Mouse (Mus musculus) intestine, postnatal 0 days (tissue): ENCODE results near the gene Fbxo33. TPM values are rescaled to one million over a fixed set of nuclear protein-coding genes. Genes with fewer than 3 reads are reported as not detected.

Experiments used
- ATAC-seq: fragments of 200-750 bp; cut with Nextera tagmentation; 2 replicates; pipeline ENCODE4 v1.8.0; 2017; ENCODE audit warnings: mild to moderate bottlenecking, moderate TSS enrichment, moderate library complexity
- H3K27ac ChIP-seq: fragments of 300-500 bp; sonication (generic); 2 replicates; pipeline ENCODE4 v1.5.1; 2014; ENCODE audit warnings: mild to moderate bottlenecking, low read depth, low read length, moderate library complexity
- H3K27me3 ChIP-seq: fragments of 300-500 bp; sonication (generic); replicated peaks from 2 replicates; pipeline ENCODE4 v1.6.1; 2014; ENCODE audit warnings: low read length, mixed read lengths; ENCODE audit not compliant: control insufficient read depth, insufficient read depth
- H3K36me3 ChIP-seq: fragments of 300-500 bp; sonication (generic); 2 replicates; pipeline ENCODE4 v1.6.1; 2014; ENCODE audit warnings: mild to moderate bottlenecking, moderate library complexity; ENCODE audit not compliant: control insufficient read depth, insufficient read depth
- H3K4me1 ChIP-seq: fragments of 300-500 bp; sonication (generic); replicated peaks from 2 replicates; pipeline ENCODE4 v1.6.1; 2014; ENCODE audit warnings: antibody characterized with exemption, low read length, mixed read lengths; ENCODE audit not compliant: control insufficient read depth, insufficient read depth
- H3K4me2 ChIP-seq: fragments of 300-500 bp; sonication (generic); replicated peaks from 2 replicates; pipeline ENCODE4 v1.6.1; 2014; ENCODE audit warnings: low read depth, mild to moderate bottlenecking, moderate library complexity
- H3K4me3 ChIP-seq: fragments of 300-500 bp; sonication (generic); 2 replicates; pipeline ENCODE4 v1.5.1; 2014; ENCODE audit warnings: low read depth, low read length
- H3K9ac ChIP-seq: fragments of 300-500 bp; sonication (generic); 2 replicates; pipeline ENCODE4 v1.6.1; 2014; ENCODE audit warnings: mild to moderate bottlenecking, low read depth, low read length
- H3K9me3 ChIP-seq: fragments of 300-500 bp; sonication (generic); 2 replicates; pipeline ENCODE4 v1.6.1; 2016; ENCODE audit warnings: mixed run types; ENCODE audit not compliant: control insufficient read depth
- CTCF ChIP-seq: sonication (generic); IDR thresholded peaks from 2 replicates; pipeline ENCODE4 v1.5.1; 2016; ENCODE audit warnings: low read depth, mild to moderate bottlenecking, control low read depth, antibody characterized with exemption, moderate library complexity
- WGBS: fragments of 180-500 bp; shearing (Covaris S2); extraction: QIAGEN DNeasy Blood & Tissue Kit; methylation state at CpG from one replicate; pipeline ENCODE4 v1.1.7; 2014; 5-methylcytosine and 5-hydroxymethylcytosine counted together
- polyA plus RNA-seq: library from polyadenylated mRNA; unstranded; fragments of >200 nt; fragmentation: Nextera tagmentation; extraction: Ambion mirVana; gene quantifications from 2 replicates; pipeline ENCODE4 v1.2.1, GENCODE M21; 2015

Gene Fbxo33
- polyA plus RNA-seq, 1 experiment from 2014 or later: 9.5 TPM

DNA sequence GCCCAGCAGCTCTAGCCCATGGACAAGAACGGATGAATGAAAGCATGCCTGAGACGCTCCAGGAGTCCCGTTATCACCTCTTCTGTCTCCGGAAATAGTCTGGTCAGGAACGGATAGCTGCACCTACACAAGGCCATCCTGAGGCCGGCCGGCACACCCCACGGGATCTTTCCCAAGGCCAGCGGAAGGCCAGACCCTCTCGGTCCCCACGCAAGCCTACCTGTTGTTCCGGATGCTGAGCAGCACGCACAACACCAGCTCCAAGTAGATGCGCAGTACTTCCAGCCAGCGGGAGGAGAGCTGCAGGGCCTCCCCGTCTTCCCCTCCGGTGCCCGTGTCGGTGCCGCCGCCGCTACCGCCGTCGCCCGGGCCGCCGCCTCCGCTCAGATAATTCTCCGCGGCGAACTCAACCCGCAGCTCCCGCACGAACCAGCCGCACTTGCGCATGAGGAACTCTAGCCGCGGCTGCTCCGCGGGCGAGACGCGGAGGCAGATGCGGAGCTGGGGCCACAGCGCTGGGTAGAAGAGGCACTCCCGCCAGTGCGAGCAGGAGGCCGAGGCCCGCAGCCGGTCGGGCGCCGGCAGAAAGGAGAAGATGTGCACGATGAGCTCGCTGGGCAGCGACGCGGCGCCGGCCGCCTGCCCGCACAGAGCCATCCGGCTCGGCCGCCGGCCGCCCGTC is 744 bp downstream of the Fbxo33 start:
- H3K9me3 ChIP-seq: no peaks in the 10 kb centered on the region
- TF ChIP-seq CTCF: no peak
- H3K9ac ChIP-seq: peak overlapping the region; percentile 88
- under 1% methylated on average over 46 of the region's 69 CpGs for WGBS
- H3K4me1 ChIP-seq: no peaks in the 10 kb centered on the region
- peak overlapping the region; percentile 86 for H3K4me3 ChIP-seq
- H3K27ac ChIP-seq: peak overlapping the region; percentile 95
- no peaks in the 10 kb centered on the region for H3K36me3 ChIP-seq
- H3K27me3 ChIP-seq: no peaks in the 10 kb centered on the region
- ATAC-seq: peak; percentile 30
- peak overlapping the region; percentile 92 for H3K4me2 ChIP-seq

DNA sequence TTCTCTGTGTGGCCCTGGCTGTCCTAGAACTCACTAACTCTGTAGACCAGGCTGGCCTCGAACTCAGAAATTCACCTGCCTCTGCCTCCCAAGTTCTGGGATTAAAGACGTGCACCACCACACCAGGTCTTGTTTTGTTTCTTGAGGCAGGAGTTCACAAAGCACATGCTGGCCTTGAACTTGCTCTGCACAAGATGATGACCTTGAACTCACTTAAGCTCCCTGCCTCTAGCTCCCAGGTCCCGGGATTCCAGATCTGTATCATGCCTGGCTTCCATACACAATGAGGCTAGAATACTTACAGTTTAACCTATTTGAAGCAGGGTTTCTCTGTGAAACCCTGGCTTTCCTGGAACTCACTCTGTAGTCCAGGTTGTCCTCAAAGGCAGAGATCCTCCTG is 2.2 kb downstream of the Fbxo33 start:
- no peaks in the 10 kb centered on the region for H3K4me1 ChIP-seq
- H3K36me3 ChIP-seq: no peaks in the 10 kb centered on the region
- H3K4me3 ChIP-seq: no peak overlapping the region
- WGBS: 76% methylated on average over 3 of the region's 3 CpGs
- H3K27ac ChIP-seq: no peak overlapping the region
- no peak for TF ChIP-seq CTCF
- peak overlapping the region; percentile 92; the same call in 1 of the 2 replicates for H3K4me2 ChIP-seq
- no peaks in the 10 kb centered on the region for H3K9me3 ChIP-seq
- H3K9ac ChIP-seq: no peak overlapping the region
- ATAC-seq: no peak
- no peaks in the 10 kb centered on the region for H3K27me3 ChIP-seq

DNA sequence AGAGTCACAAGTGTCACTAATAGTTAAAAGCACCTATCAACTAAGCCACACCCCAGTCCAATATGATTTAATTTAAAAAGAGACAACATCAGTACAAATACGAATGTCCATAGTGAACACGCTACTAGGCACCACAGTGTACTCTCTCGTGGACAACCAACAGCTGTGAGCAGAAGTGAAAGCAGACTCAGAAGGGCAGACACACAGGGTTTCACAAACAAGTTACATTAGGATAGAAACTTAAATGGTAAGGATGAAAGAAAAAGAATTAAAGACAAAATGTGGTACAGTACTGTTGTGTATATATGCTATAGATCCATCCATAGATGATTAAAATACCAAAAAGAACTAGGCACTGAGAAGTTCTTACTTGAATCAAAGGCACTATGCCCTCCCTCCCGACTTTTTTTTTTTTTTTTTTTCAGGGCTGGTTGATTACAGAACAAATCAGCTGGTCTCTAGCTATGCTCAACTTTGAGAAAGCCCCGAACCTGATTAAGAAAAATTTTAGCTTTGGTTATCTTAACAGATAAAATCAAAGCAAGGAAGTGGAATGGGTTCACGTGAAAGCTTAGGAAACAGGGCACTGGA is 2.8 kb downstream of the Fbxo33 start:
- H3K4me1 ChIP-seq: no peaks in the 10 kb centered on the region
- ATAC-seq: no peak

DNA sequence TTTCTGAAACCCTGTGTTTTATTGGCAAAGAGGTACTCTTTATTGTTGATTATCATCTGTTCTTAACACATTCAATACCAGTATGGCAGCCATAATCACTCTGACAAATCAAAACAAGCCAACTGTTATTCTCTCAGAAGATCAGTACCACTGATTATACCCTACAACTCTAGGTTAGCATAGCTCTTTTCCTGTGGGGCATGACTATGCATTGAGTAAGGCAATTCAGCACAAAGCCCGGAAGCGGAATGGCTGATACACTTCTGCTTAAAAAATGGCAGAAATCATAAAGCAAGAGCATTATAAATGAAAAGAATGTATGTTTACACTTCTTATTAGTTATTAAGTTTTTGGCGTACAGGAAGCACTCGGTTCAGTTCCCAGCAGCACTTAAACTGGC is 3.3 kb downstream of the Fbxo33 start:
- no peak for ATAC-seq
- Histone ChIP-seq H3K9ac (no peak overlapping the region), H3K4me3 (no peak overlapping the region), H3K36me3 (0 out of 2 replicates have a peak, but pooled peaks cover 3% of the 10 kb centered on the region), H3K4me1 (no peaks in the 10 kb centered on the region), H3K27me3 (no peaks in the 10 kb centered on the region), H3K4me2 (no peak overlapping the region), H3K9me3 (no peaks in the 10 kb centered on the region), H3K27ac (no peak overlapping the region)
- 85% methylated on average over 4 of the region's 4 CpGs for WGBS
- no peak for TF ChIP-seq CTCF

More for the DNA sequence above, 2.8 kb downstream of the Fbxo33 start:
- H3K9me3 ChIP-seq: no peaks in the 10 kb centered on the region
- no peak overlapping the region for H3K4me3 ChIP-seq
- no peaks in the 10 kb centered on the region for H3K27me3 ChIP-seq
- WGBS: 64% methylated on average over 6 of the region's 6 CpGs
- H3K36me3 ChIP-seq: no peaks in the 10 kb centered on the region
- H3K9ac ChIP-seq: no peak overlapping the region
- no peak overlapping the region for H3K27ac ChIP-seq
- no peak for TF ChIP-seq CTCF
- H3K4me2 ChIP-seq: no peak overlapping the region

DNA sequence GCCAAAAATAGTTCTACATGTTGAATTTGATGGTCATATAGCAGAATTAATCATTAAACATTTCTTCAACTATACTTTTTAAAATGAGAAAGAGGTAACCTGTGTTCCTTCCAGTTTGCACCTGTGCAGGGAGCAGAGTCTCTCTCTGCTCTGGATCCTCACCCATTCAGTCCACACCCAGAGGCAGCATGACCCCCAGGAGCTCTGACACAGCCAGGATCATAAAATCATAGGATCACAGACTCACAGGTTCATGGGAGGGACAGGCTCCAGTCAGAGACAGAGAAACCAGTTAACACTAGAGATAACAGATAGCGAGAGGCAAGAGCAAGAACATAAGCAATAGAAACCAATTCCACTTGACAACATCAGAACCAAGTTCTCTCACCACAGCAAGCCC is 11.7 kb downstream of the Fbxo33 start:
- ATAC-seq: peak; percentile 80
- no peak overlapping the region for H3K9ac ChIP-seq
- no peaks in the 10 kb centered on the region for H3K27me3 ChIP-seq
- H3K4me1 ChIP-seq: no peaks in the 10 kb centered on the region
- no peak overlapping the region for H3K27ac ChIP-seq
- 42% methylated on average over 1 of the region's 1 CpGs for WGBS
- no peak overlapping the region; the same call in 1 of the 2 replicates for H3K4me2 ChIP-seq
- 0 out of 2 replicates have a peak, but pooled peaks cover 12% of the 10 kb centered on the region for H3K36me3 ChIP-seq
- H3K9me3 ChIP-seq: no peaks in the 10 kb centered on the region
- no peak for TF ChIP-seq CTCF
- H3K4me3 ChIP-seq: no peak overlapping the region

DNA sequence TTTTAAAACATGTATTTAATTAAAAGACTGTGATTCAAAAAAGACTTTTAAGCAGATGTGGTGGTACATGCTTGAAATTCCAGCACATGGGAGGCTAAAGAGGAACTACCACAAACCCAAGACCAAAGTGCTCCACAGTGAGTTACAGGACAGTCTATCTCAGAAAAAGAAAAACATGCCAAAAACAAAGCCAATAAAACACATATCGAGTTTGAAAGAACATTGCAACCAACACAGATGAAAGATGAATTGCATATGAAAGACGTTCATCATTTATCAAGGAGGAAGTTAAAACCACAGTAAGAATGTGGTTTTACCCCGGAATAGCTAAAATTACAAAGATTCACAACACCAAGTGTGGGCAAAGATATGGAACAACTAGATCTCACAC is 12.5 kb downstream of the Fbxo33 start:
- Histone ChIP-seq H3K27me3 (no peaks in the 10 kb centered on the region), H3K4me1 (no peaks in the 10 kb centered on the region), H3K27ac (no peak overlapping the region), H3K9ac (no peak overlapping the region), H3K4me3 (no peak overlapping the region), H3K36me3 (peaks cover 12% of the 10 kb centered on the region; the same call in 1 of the 2 replicates), H3K9me3 (no peaks in the 10 kb centered on the region), H3K4me2 (no peak overlapping the region)
- no peak for TF ChIP-seq CTCF
- WGBS: 77% methylated on average over 3 of the region's 3 CpGs
- ATAC-seq: no peak
